Mouse (Mus musculus): Measurements from ENCODE around the gene Atg5.

- TF ChIP-seq POLR2A (IDR thresholded peaks at IDR 0.05; ENCODE audit: borderline replicate concordance, extremely low read depth, insufficient read depth, insufficient read length, poor library complexity, severe bottlenecking) (no peak), CTCF (IDR thresholded peaks at IDR 0.05; ENCODE audit: borderline replicate concordance, extremely low read depth, insufficient read depth, insufficient read length) (no peak)
These were observed 98.0 kb downstream of the Atg5 start for GRCm38 (mm10) chr10:44366186-44366585.
